28 mouse cellular contexts compared by ENCODE assay signal in the genomic region with DNA sequence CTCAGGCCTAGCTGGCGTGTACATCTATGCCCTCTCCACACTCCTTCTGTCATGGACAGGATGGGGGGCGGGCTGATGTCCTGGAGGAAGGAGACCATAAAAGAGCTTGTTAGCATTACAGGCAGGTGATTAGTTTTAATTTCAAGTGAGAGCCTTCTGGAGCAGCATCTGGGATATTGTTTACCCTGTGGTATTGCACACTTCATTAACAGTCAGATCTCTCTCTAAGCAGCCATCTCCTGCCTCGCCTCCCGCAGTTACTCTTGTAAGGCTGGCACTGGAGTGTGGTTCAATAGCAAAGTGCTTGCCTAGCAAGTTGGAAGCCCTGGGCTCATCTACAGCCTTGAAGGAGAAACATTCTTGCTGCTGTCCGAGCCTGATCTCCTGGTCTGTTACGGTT. TPM values are rescaled to one million over a fixed set of nuclear protein-coding genes. Genes with fewer than 3 reads are reported as not detected.
DNase-seq lines count a peak whose midpoint lies in the region; ATAC-seq and TF ChIP-seq lines count a peak whose summit lies in the region.
"Had no signal": no experiment of that assay in that cellular context is flagged by ENCODE, and none has a peak within 500 bp of the region (broad histone marks: within the 10 kb centered on the region; RNA-seq: fewer than 3 reads in every experiment).

No protein-coding gene starts in this region.

- no peak overlapping the region for H3K27ac ChIP-seq in hindbrain, embryonic 13.5 days
- no peak overlapping the region for H3K27ac ChIP-seq in hindbrain, embryonic 14.5 days
- H3K27ac ChIP-seq in heart, embryonic 11.5 days (ENCODE audit: low read depth, low read length), result no peak overlapping the region
- H3K27ac ChIP-seq: embryonic facial prominence, embryonic 10.5 days; embryonic facial prominence, embryonic 15.5 days; hindbrain, embryonic 10.5 days; lung, embryonic 15.5 days; midbrain, embryonic 13.5 days; stomach, postnatal 0 days had no signal

- no peaks in the 10 kb centered on the region for H3K9me3 ChIP-seq in hindbrain, embryonic 13.5 days
- H3K9me3 ChIP-seq in hindbrain, embryonic 14.5 days (ENCODE audit: control insufficient read depth, low read length), result no peaks in the 10 kb centered on the region
- no peaks in the 10 kb centered on the region for H3K9me3 ChIP-seq in heart, embryonic 11.5 days (replicated peaks; ENCODE audit: control insufficient read depth, low read length)
- H3K9me3 ChIP-seq: embryonic facial prominence, embryonic 10.5 days; embryonic facial prominence, embryonic 15.5 days; hindbrain, embryonic 10.5 days; lung, embryonic 15.5 days; megakaryocyte, embryonic 14.5 days; midbrain, embryonic 13.5 days had no signal

- no peaks in the 10 kb centered on the region for H3K27me3 ChIP-seq in hindbrain, embryonic 13.5 days
- H3K27me3 ChIP-seq in hindbrain, embryonic 14.5 days (ENCODE audit: control insufficient read depth, insufficient read depth, low read length), result no peaks in the 10 kb centered on the region
- no peaks in the 10 kb centered on the region for H3K27me3 ChIP-seq in heart, embryonic 11.5 days (ENCODE audit: control insufficient read depth, insufficient read depth, low read length)
- H3K27me3 ChIP-seq: embryonic facial prominence, embryonic 15.5 days; lung, embryonic 15.5 days; megakaryocyte, embryonic 14.5 days; midbrain, embryonic 13.5 days had no signal

- H3K4me3 ChIP-seq in hindbrain, embryonic 13.5 days, result no peak overlapping the region
- no peak overlapping the region for H3K4me3 ChIP-seq in hindbrain, embryonic 14.5 days (replicated peaks; ENCODE audit: low read length)
- H3K4me3 ChIP-seq in heart, embryonic 11.5 days (ENCODE audit: low read depth, low read length), result no peak overlapping the region
- H3K4me3 ChIP-seq: embryonic facial prominence, embryonic 10.5 days; embryonic facial prominence, embryonic 15.5 days; hindbrain, embryonic 10.5 days; lung, embryonic 15.5 days; megakaryocyte, embryonic 14.5 days; midbrain, embryonic 13.5 days had no signal

- 0 out of 2 replicates have a peak, but pooled peaks have one; percentile 37 for ATAC-seq in hindbrain, embryonic 13.5 days (ENCODE audit: low FRiP score)
- no peak for ATAC-seq in hindbrain, embryonic 14.5 days (ENCODE audit: low FRiP score)
- ATAC-seq in heart, embryonic 11.5 days (replicated peaks; ENCODE audit: insufficient number of reproducible peaks, low FRiP score, low TSS enrichment), result no peak
- ATAC-seq: activated CD4-positive, CD25-positive, alpha-beta regulatory T cell, adult 4 months; forebrain, embryonic 16.5 days; intestine, postnatal 0 days; midbrain, embryonic 13.5 days had no signal

- H3K4me2 ChIP-seq in hindbrain, embryonic 13.5 days, result no peak overlapping the region
- no peak overlapping the region for H3K4me2 ChIP-seq in hindbrain, embryonic 14.5 days (replicated peaks)
- H3K4me2 ChIP-seq in heart, embryonic 11.5 days, result no peak overlapping the region
- H3K4me2 ChIP-seq: embryonic facial prominence, embryonic 15.5 days; lung, embryonic 15.5 days; midbrain, embryonic 13.5 days had no signal

- no peak for TF ChIP-seq POLR2A in brain, embryonic 14.5 days (IDR thresholded peaks at IDR 0.05; ENCODE audit: borderline replicate concordance, extremely low read depth, insufficient read depth, insufficient read length, poor library complexity, severe bottlenecking)

- no peak for TF ChIP-seq CTCF in brain, embryonic 14.5 days (IDR thresholded peaks at IDR 0.05; ENCODE audit: borderline replicate concordance, extremely low read depth, insufficient read depth, insufficient read length)

- peaks cover 38% of the 10 kb centered on the region for H3K4me1 ChIP-seq in hindbrain, embryonic 13.5 days (replicated peaks)
- peaks cover 12% of the 10 kb centered on the region; the same call in 1 of the 2 replicates for H3K4me1 ChIP-seq in hindbrain, embryonic 14.5 days (replicated peaks; ENCODE audit: control insufficient read depth, insufficient read depth, low read length)
- H3K4me1 ChIP-seq in heart, embryonic 11.5 days (ENCODE audit: control insufficient read depth, insufficient read depth, low read length), result peaks cover 13% of the 10 kb centered on the region

- H3K9ac ChIP-seq in hindbrain, embryonic 13.5 days, result no peak overlapping the region
- no peak overlapping the region for H3K9ac ChIP-seq in hindbrain, embryonic 14.5 days
- no peak overlapping the region for H3K9ac ChIP-seq in heart, embryonic 11.5 days (ENCODE audit: low read depth, low read length)
- H3K9ac ChIP-seq: embryonic facial prominence, embryonic 15.5 days; lung, embryonic 15.5 days; midbrain, embryonic 13.5 days had no signal

- 68% methylated on average over 6 of the region's 6 CpGs for WGBS in hindbrain, embryonic 13.5 days
- 67% methylated on average over 6 of the region's 6 CpGs for WGBS in hindbrain, embryonic 14.5 days
- 85% methylated on average over 6 of the region's 6 CpGs for WGBS in heart, embryonic 11.5 days (ENCODE audit: insufficient replicate concordance)

- no peaks in the 10 kb centered on the region for H3K36me3 ChIP-seq in hindbrain, embryonic 13.5 days
- no peaks in the 10 kb centered on the region for H3K36me3 ChIP-seq in hindbrain, embryonic 14.5 days (replicated peaks; ENCODE audit: control insufficient read depth, insufficient read depth)
- no peaks in the 10 kb centered on the region for H3K36me3 ChIP-seq in heart, embryonic 11.5 days (ENCODE audit: control insufficient read depth, insufficient read depth, low read length)
- H3K36me3 ChIP-seq: embryonic facial prominence, embryonic 10.5 days; embryonic facial prominence, embryonic 15.5 days; hindbrain, embryonic 10.5 days; lung, embryonic 15.5 days; midbrain, embryonic 13.5 days had no signal

- no peak for DNase-seq in hindbrain, embryonic 14.5 days (ENCODE audit: low spot score)
- peak; percentile 5 for DNase-seq in kidney, postnatal 10 days
- no peak for DNase-seq in kidney, adult 9 months
- DNase-seq in ZHBTc4 (ENCODE audit: low read depth, low spot score), result peak; percentile 18
- DNase-seq in brain, embryonic 14.5 days (ENCODE audit: low read depth), result peak; percentile 55
- DNase-seq: adrenal gland, adult 2 months; adrenal gland, postnatal 36 days; B cell, adult 2 months; cerebellum, adult 2 months; cerebellum, postnatal 14 days; heart, postnatal 14 days; layer of hippocampus, postnatal 36 days; left cerebral cortex, postnatal 4 days; right cerebral cortex, postnatal 4 days; thymus, adult 18-20 months; thymus, postnatal 25 days had no signal

RNA-seq across cellular contexts. Expression of gene Itpkb, which starts 17.6 kb away (rescaled TPM):
- 2.6 and 3.4 TPM in 2 replicates for polyA plus RNA-seq in hindbrain, embryonic 13.5 days (2015; fragmentation: Nextera tagmentation; extraction: Ambion mirVana)
- polyA plus RNA-seq in hindbrain, embryonic 14.5 days (2014; fragmentation: Nextera tagmentation; extraction: Ambion mirVana), result 2.7 and 3.0 TPM in 2 replicates
- 3.0 and 6.3 TPM in 2 replicates for polyA plus RNA-seq in brain, embryonic 14.5 days (2012; rRNA removed)
- 3.2 and 4.0 TPM in 2 replicates for polyA plus RNA-seq in heart, embryonic 11.5 days (2014; fragmentation: Nextera tagmentation; extraction: Ambion mirVana)

Comparison
In these comparisons a context has a peak if more than half of its experiments do, and no peak if none do; other contexts are left out.
1. DNase-seq: peak in kidney, postnatal 10 days (single experiment), ZHBTc4 (single experiment) and brain, embryonic 14.5 days (single experiment); none in hindbrain, embryonic 14.5 days (single experiment) and kidney, adult 9 months (single experiment).